Mouse (Mus musculus): ENCODE data around the gene Bbip1.
"Not testable (repeated sequence)": the region's sequence is repeated elsewhere in the genome, so short reads cannot be mapped to it uniquely, and the experiment has no call there.

The Bbip1 gene

GRCm38 (mm10) chr19:53943802-53944785, at the start of gene Bbip1, which contains the start of gene Shoc2:
Gene Bbip1, minus strand, starts transcription at chr19:53944627.
Gene Shoc2, plus strand, starts transcription at chr19:53944306.
- DNase-seq (ENCODE audit: low read depth, low spot score), result peak; percentile 99

- DNase-seq (ENCODE audit: low read depth, low spot score), result no peak
Measured at GRCm38 (mm10) chr19:53993860-53994259, 49.4 kb upstream of the Bbip1 start.

GRCm38 (mm10) chr19:53990538-53990937, 46.1 kb upstream of the Bbip1 start:
- DNase-seq (ENCODE audit: low read depth, low spot score), result no peak

GRCm38 (mm10) chr19:53984628-53985027, 40.2 kb upstream of the Bbip1 start:
- no peak for DNase-seq (ENCODE audit: low read depth, low spot score)

GRCm38 (mm10) chr19:53983336-53983735, 38.9 kb upstream of the Bbip1 start:
- DNase-seq (ENCODE audit: low read depth, low spot score), result no peak

GRCm38 (mm10) chr19:53982041-53982440, 37.6 kb upstream of the Bbip1 start:
- DNase-seq (ENCODE audit: low read depth, low spot score), result no peak

- DNase-seq (ENCODE audit: low read depth, low spot score), result no peak
Measured at GRCm38 (mm10) chr19:53973656-53974055, 29.2 kb upstream of the Bbip1 start.

- DNase-seq (ENCODE audit: low read depth, low spot score), result no peak
Measured at GRCm38 (mm10) chr19:53971938-53972337, 27.5 kb upstream of the Bbip1 start.

- DNase-seq (ENCODE audit: low read depth, low spot score), result no peak
Measured at GRCm38 (mm10) chr19:53969226-53969625, 24.8 kb upstream of the Bbip1 start.

GRCm38 (mm10) chr19:53964910-53965633, 20.6 kb upstream of the Bbip1 start:
- DNase-seq (ENCODE audit: low read depth, low spot score), result no peak

- not testable (repeated sequence) for DNase-seq (ENCODE audit: low read depth, low spot score)
Measured at GRCm38 (mm10) chr19:53964347-53964746, 19.9 kb upstream of the Bbip1 start.

GRCm38 (mm10) chr19:53962511-53962910, 18.1 kb upstream of the Bbip1 start:
- no peak for DNase-seq (ENCODE audit: low read depth, low spot score)

- no peak for DNase-seq (ENCODE audit: low read depth, low spot score)
Measured at GRCm38 (mm10) chr19:53957513-53957912, 13.1 kb upstream of the Bbip1 start.

GRCm38 (mm10) chr19:53945171-53946042, 980 bp upstream of the Bbip1 start:
- no peak for DNase-seq (ENCODE audit: low read depth, low spot score)

- DNase-seq (ENCODE audit: low read depth, low spot score), result no peak
Measured at GRCm38 (mm10) chr19:53944786-53945169, 351 bp upstream of the Bbip1 start.

GRCm38 (mm10) chr19:53942342-53942741, 2.1 kb downstream of the Bbip1 start:
- no peak for DNase-seq (ENCODE audit: low read depth, low spot score)

GRCm38 (mm10) chr19:53941139-53941538, 3.3 kb downstream of the Bbip1 start:
- no peak for DNase-seq (ENCODE audit: low read depth, low spot score)

GRCm38 (mm10) chr19:53939467-53939866, 5.0 kb downstream of the Bbip1 start:
- DNase-seq (ENCODE audit: low read depth, low spot score), result no peak

GRCm38 (mm10) chr19:53934046-53934445, 10.4 kb downstream of the Bbip1 start:
- no peak for DNase-seq (ENCODE audit: low read depth, low spot score)

- DNase-seq (ENCODE audit: low read depth, low spot score), result no peak
Measured at GRCm38 (mm10) chr19:53933050-53933449, 11.4 kb downstream of the Bbip1 start.

GRCm38 (mm10) chr19:53929218-53929617, 15.2 kb downstream of the Bbip1 start:
- DNase-seq (ENCODE audit: low read depth, low spot score), result no peak

All from retina, adult 2 months (tissue).